Mouse (Mus musculus): Measurements from ENCODE around the gene Rnpepl1. TPM values are rescaled to one million over a fixed set of nuclear protein-coding genes. Genes with fewer than 3 reads are reported as not detected.
A peak's percentile ranks its signal among the peaks of the same experiment; 100 is the strongest.
"Not testable (repeated sequence)": the region's sequence is repeated elsewhere in the genome, so short reads cannot be mapped to it uniquely, and the experiment has no call there.

Rnpepl1 gene
- total RNA-seq, 2 experiments from 2014 or later = 77.8 to 77.9 TPM

GRCm38 (mm10) chr1:92935054-92935962 lies 24.7 kb downstream of the Rnpepl1 start:
- intact Hi-C loops (cut with DNase I) = loop anchor here (10.0 kb wide), 1 partner anchor 409 kb away; the partner anchor contains the start of genes Pask and Ppp1r7
- no peak for DNase-seq (ENCODE audit: low spot score)

GRCm38 (mm10) chr1:92935977-92936376 lies 25.4 kb downstream of the Rnpepl1 start:
- intact Hi-C loops (cut with DNase I) = loop anchor here (10.0 kb wide), 1 partner anchor 409 kb away; the partner anchor contains the start of genes Pask and Ppp1r7
- no peak for DNase-seq (ENCODE audit: low spot score)

- intact Hi-C loops (cut with DNase I) = loop anchor here (10.0 kb wide), 1 partner anchor 408 kb away; the partner anchor contains the start of genes Pask and Ppp1r7
- DNase-seq (ENCODE audit: low spot score) = no peak
Observed at GRCm38 (mm10) chr1:92936467-92936866, 25.9 kb downstream of the Rnpepl1 start.

- intact Hi-C loops (cut with DNase I) = loop anchor here (10.0 kb wide), 1 partner anchor 407 kb away; the partner anchor contains the start of genes Pask and Ppp1r7
Observed at GRCm38 (mm10) chr1:92937797-92938196, 27.2 kb downstream of the Rnpepl1 start.

GRCm38 (mm10) chr1:92939746-92940145 lies 29.2 kb downstream of the Rnpepl1 start:
- intact Hi-C loops (cut with DNase I) = loop anchor here (10.0 kb wide), 1 partner anchor 405 kb away; the partner anchor contains the start of genes Pask and Ppp1r7
- DNase-seq (ENCODE audit: low spot score) = no peak

More at GRCm38 (mm10) chr1:92937797-92938196, 27.2 kb downstream of the Rnpepl1 start:
- DNase-seq (ENCODE audit: low spot score) = no peak

GRCm38 (mm10) chr1:92943219-92943989 lies 32.8 kb downstream of the Rnpepl1 start:
- intact Hi-C loops (cut with DNase I) = no loop called here
- no peak for DNase-seq (ENCODE audit: low spot score)

- DNase-seq (ENCODE audit: low spot score) = no peak
- intact Hi-C loops (cut with DNase I) = no loop called here
Observed at GRCm38 (mm10) chr1:92947966-92948365, 37.4 kb downstream of the Rnpepl1 start.

GRCm38 (mm10) chr1:92949426-92949825 lies 38.8 kb downstream of the Rnpepl1 start:
- DNase-seq (ENCODE audit: low spot score) = no peak
- intact Hi-C loops (cut with DNase I) = no loop called here

GRCm38 (mm10) chr1:92950607-92951006 lies 40.0 kb downstream of the Rnpepl1 start, which contains the start of gene Gpr35:
Gpr35 (plus strand) TSS chr1:92950865.
- intact Hi-C loops (cut with DNase I) = no loop called here
- DNase-seq (ENCODE audit: low spot score) = no peak

- no peak for DNase-seq (ENCODE audit: low spot score)
- intact Hi-C loops (cut with DNase I) = no loop called here
Observed at GRCm38 (mm10) chr1:92953641-92954040, 43.1 kb downstream of the Rnpepl1 start.

GRCm38 (mm10) chr1:92956571-92957335 lies 46.2 kb downstream of the Rnpepl1 start:
- intact Hi-C loops (cut with DNase I) = loop anchor here (5.0 kb wide), 1 partner anchor 126 kb away; no protein-coding TSS in a partner anchor
- DNase-seq (ENCODE audit: low spot score) = peak; percentile 40

- DNase-seq (ENCODE audit: low spot score) = no peak
- intact Hi-C loops (cut with DNase I) = loop anchor here (2.0 to 5.0 kb wide), 3 partner anchors 22 to 123 kb away; no protein-coding TSS in a partner anchor
Observed at GRCm38 (mm10) chr1:92958999-92959398, 48.4 kb downstream of the Rnpepl1 start.

GRCm38 (mm10) chr1:92970791-92971190 lies 60.2 kb downstream of the Rnpepl1 start:
- DNase-seq (ENCODE audit: low spot score); intact Hi-C loops (cut with DNase I): not testable (repeated sequence)

GRCm38 (mm10) chr1:92971879-92972795 lies 61.6 kb downstream of the Rnpepl1 start:
- intact Hi-C loops (cut with DNase I) = no loop called here
- DNase-seq (ENCODE audit: low spot score) = no peak

GRCm38 (mm10) chr1:92972854-92973253 lies 62.3 kb downstream of the Rnpepl1 start:
- no peak for DNase-seq (ENCODE audit: low spot score)
- intact Hi-C loops (cut with DNase I) = no loop called here

All from heart, postnatal 25 days (tissue).